Mouse (Mus musculus) gastrocnemius, postnatal 10 days (tissue): Measurements from ENCODE around the gene Cyp2d10. TPM values are rescaled to one million over a fixed set of nuclear protein-coding genes. Genes with fewer than 3 reads are reported as not detected.
"Not testable (repeated sequence)": the region's sequence is repeated elsewhere in the genome, so short reads cannot be mapped to it uniquely, and the experiment has no call there.

Experiments
- DNase-seq: peaks from one replicate; pipeline ENCODE4 v3.0.0; 2021; ENCODE audit warnings: mixed read lengths
- long read RNA-seq, 2 experiments: library from polyadenylated mRNA; stranded (forward); transcript quantifications; one replicate each; pipeline ENCODE4 v2.0.0; 2021
- total RNA-seq, 2 experiments: library from RNA; stranded (reverse); gene quantifications; 2 replicates each; pipeline ENCODE4 v1.2.3; 2021

Gene Cyp2d10
- total RNA-seq: under 1 TPM in 1 of 2 experiments, not detected in 1; 0.29 TPM
- long read RNA-seq, experiment 1: 0 reads
- long read RNA-seq, experiment 2: 0 reads

- no peak for DNase-seq
Observed at GRCm38 (mm10) chr15:82406981-82407380, at the start of gene Cyp2d10. TSS of gene Cyp2d10 (minus strand) at chr15:82407195.

- DNase-seq: not testable (repeated sequence)
Observed at GRCm38 (mm10) chr15:82456086-82456790, 49.2 kb upstream of the Cyp2d10 start.

DNA sequence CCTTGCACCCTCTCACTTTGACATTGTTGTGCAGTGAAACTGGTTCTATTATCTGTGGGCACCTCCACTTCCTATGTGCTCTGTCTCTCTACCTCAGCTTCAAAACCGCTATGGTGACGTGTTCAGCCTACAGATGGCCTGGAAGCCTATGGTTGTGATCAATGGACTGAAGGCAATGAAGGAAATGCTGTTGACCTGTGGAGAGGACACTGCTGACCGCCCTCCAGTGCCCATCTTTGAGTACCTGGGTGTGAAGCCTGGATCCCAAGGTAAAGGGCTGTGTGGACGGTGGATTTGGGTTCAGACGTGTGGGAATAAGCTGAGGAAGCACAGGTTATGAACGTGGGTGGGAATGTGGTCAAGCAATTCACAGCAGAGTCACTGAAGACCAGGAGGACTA lies 46.5 kb upstream of the Cyp2d10 start:
- not testable (repeated sequence) for DNase-seq

DNA sequence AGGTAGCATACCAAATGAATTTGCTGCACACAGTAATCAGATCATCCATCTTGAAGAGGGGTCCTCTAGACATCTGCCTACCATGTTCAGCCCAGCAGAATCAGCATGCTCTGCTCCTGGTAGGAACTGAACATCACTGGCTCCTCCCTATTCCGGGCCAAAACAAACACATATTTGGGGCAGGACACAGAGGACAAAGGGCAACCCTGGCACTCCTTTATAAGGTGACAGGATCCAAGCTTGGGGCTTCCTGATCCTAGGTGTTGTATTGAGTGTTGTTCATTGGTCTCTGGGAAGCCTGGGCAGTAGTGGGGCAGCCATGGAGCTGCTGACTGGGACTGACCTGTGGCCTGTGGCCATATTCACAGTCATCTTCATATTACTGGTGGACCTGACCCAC lies 45.1 kb upstream of the Cyp2d10 start:
- not testable (repeated sequence) for DNase-seq

GRCm38 (mm10) chr15:82450045-82450444 lies 43.0 kb upstream of the Cyp2d10 start:
- DNase-seq: not testable (repeated sequence)

- no peak for DNase-seq
Observed at GRCm38 (mm10) chr15:82445196-82445595, 38.2 kb upstream of the Cyp2d10 start.

GRCm38 (mm10) chr15:82443658-82444057 lies 36.7 kb upstream of the Cyp2d10 start:
- no peak for DNase-seq

- DNase-seq: no peak
Observed at GRCm38 (mm10) chr15:82437975-82438617, 31.1 kb upstream of the Cyp2d10 start.

DNA sequence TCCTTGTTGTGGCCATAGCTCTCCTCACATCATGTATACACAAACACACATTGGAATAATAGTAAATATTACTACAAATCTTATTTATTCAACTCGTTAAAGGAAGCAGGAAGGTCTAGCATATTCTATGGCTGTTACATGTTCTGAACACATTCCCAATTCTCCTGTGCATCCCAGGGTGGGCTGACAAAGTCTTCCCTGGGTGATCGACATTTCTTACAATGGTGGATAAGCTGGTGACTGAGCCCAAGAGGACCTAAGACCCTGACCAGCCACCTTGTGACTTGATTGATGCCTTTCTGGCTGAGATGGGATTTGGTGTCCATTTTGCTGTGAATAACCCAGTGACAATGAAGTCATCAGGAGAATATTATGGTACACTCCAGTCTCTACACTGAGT lies 28.6 kb upstream of the Cyp2d10 start:
- DNase-seq: no peak

DNA sequence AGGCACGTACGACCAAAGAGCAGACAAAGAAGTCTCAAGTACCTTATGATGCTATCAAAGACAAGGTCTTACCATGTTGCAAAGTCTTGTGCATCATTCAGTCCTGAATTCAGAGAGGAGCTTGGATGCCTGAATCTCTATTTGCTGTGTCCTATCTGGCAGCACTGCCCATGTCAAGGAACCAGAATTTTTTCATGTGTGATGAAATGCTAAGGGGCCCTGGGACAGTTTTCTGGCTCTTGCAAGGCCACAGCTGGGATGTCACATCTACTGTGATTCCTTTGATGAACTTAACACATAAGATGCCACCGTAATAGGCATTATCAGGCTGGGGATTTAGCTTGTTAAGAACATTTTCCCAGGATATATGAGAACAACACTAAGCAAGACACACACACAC lies 28.0 kb upstream of the Cyp2d10 start:
- no peak for DNase-seq

DNA sequence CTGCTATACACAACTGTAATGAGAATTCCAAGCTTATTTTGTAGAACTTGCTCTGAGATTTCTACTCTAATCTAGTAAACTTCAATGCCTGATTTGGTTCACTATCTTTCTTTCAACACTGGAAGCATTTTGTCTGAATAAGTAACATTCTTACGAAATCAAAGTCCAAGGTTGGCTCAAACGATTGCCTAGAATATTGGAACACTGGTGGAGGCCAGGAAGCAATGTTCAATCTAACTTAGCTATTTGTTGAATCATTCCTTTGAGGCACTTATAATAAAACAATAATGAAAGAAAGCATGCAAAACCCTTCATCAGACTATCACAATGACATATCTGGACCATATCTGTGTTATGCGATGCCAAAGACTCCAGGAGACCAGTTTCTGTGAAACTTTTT lies 27.5 kb upstream of the Cyp2d10 start:
- DNase-seq: no peak

- DNase-seq: no peak
Observed at GRCm38 (mm10) chr15:82433621-82434020, 26.6 kb upstream of the Cyp2d10 start.

DNA sequence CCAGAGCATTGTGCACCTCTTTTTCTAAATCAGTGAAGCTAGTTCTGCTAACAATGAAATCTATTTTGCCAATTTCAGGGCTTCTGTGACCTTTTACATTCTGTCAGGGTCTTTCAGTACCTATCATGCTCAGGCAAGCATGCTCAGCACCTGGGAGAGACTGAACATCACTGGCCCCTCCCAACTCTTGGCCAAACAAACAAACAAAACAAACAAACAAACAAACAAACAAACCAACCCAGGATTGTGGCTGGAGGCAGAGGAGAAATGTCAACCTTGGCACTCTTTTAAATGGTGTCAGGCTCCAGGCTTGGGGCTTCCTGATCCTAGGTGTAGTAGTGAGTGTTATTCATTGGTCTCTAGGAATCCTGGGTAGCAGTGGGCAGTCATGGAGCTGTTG lies 26.1 kb upstream of the Cyp2d10 start, which contains the start of gene Cyp2d9:
Gene Cyp2d9 (plus strand): TSS at position 301 of the 400 bp plus-strand sequence.
- DNase-seq: no peak

DNA sequence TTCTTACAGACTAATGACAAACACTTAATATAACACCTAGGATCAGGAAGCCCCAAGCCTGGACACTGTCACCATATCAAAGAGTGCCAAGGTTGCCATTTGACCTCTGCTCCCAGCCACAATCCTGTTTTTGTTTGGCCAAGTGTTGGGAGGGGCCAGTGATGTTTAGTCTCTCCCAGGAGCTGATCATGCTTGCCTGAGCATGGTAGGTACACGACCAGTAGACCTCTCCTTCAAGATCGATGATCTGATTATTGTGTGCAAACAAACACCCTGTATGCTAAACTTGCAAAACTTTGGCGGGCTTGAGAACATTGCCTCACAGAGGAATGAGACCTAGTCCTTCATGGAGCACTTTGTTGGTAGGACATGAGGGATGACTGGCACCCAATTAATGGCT lies 16.5 kb upstream of the Cyp2d10 start:
- DNase-seq: no peak

- no peak for DNase-seq
Observed at GRCm38 (mm10) chr15:82422935-82423334, 15.9 kb upstream of the Cyp2d10 start.

DNA sequence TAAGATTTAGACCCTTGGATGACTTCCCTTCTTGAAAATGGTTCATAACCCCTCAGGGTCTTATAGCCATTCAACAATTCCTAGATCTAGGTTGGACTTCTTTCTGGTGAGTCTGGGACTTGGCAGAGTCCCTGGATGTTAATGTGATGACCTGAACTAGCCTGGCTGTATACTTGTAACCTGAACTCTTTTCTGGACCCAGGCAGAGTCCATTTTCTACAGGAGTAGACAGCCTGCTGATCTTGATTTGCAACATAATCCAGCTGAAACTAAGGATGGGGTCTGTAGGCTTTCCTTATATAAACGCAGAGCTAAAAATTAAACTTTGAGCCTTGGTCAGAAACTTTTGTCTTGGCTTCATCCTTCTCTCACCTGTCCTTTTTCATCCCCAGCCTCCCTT lies 11.6 kb upstream of the Cyp2d10 start:
- no peak for DNase-seq

DNA sequence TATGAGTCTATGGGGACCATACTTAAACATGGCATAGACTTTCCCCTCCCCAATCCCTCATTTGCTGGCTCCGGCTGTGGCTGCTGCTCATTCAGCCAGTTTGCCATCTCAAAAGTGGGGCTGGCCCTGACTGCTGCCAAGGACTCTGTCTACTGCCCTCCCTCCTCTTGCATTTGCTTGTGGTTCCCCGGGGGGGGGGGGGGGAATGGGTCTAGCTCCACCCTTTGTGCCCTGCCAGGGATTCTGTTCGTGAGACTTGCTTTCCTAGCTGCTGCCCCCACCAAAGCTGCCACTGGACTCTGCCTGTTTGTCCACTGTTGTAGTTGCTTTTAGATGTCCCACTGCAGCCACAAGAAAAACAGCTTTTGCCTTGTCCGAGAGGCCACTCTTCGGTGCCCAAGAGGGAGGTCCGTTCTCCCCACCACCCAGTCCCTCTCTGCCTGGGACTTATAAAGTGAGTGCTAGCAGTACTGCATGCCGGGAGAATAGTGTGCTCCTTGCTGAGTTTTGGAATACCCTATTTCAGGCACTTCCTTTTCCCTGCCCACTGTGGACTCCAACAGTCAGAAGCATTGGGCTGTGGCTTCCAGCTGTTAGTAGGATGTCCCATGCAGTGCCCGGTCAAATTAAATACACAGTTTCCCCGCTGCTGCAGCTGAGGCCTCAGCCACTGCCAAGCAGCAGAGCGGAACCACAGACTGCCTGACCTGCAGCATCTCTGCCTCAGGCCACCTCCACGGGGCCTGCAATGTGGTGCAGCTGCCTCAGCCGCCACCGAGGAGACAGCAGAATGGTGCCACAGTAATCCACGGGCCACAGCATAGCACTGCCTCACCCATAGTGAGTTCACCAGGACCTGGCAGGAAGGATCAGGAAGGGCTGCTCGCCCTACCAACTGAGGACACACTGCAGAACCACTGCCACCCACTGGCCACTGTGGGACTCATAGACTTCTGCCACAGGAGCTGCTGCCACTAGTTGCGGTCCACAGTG lies 10.1 kb upstream of the Cyp2d10 start:
- peak; percentile 80 for DNase-seq

- DNase-seq: no peak
Observed at GRCm38 (mm10) chr15:82407536-82407935, 541 bp upstream of the Cyp2d10 start.

GRCm38 (mm10) chr15:82404163-82404562 lies 2.8 kb downstream of the Cyp2d10 start:
- DNase-seq: no peak

GRCm38 (mm10) chr15:82403606-82404005 lies 3.4 kb downstream of the Cyp2d10 start:
- DNase-seq: no peak

GRCm38 (mm10) chr15:82402741-82403140 lies 4.3 kb downstream of the Cyp2d10 start:
- DNase-seq: no peak

- no peak for DNase-seq
Observed at GRCm38 (mm10) chr15:82402106-82402505, 4.9 kb downstream of the Cyp2d10 start.

- no peak for DNase-seq
Observed at GRCm38 (mm10) chr15:82401516-82401915, 5.5 kb downstream of the Cyp2d10 start.
